Mouse (Mus musculus) B cell, adult 62 days (primary cell): ENCODE results near the gene Rps8. TPM values are rescaled to one million over a fixed set of nuclear protein-coding genes. Genes with fewer than 3 reads are reported as not detected.

Experiments
- total RNA-seq: library from RNA; stranded (reverse); gene quantifications from 4 replicates; pipeline ENCODE4 v1.2.4, GENCODE M21; 2023

Gene Rps8
- 2,066 to 2,288 TPM (median 2,119 TPM) in 4 replicates for total RNA-seq

DNA sequence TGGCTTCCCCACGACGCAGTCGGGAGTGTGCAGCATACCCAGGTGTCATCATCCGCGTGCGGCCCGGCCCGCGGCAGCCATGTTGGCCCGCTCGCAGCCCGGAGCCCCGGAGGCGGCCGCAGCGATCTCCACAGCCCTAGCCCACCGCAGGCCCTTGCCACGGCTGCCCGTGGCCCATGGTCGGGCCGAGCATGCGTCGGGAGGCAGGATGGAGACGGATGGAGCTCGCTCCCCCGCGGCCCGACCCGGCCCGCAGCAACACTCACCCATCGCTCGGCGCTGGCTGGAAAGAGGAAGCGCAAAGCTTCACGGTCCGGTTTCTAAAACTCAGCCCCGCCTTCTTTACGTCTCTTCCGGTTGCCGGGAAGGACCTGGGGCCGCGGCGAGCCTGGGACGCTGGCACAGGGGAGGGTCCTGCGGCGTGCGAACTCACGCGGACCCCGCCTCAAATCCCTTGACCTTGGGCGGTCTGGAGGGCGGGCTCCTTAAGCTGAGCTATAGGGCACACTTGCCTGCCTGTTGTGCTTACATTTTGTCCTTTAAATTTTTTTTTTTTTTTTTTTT is at the start of gene Rps8:
Gene Rps8, minus strand, starts transcription at position 452 of the 564 bp plus-strand sequence.

DNA sequence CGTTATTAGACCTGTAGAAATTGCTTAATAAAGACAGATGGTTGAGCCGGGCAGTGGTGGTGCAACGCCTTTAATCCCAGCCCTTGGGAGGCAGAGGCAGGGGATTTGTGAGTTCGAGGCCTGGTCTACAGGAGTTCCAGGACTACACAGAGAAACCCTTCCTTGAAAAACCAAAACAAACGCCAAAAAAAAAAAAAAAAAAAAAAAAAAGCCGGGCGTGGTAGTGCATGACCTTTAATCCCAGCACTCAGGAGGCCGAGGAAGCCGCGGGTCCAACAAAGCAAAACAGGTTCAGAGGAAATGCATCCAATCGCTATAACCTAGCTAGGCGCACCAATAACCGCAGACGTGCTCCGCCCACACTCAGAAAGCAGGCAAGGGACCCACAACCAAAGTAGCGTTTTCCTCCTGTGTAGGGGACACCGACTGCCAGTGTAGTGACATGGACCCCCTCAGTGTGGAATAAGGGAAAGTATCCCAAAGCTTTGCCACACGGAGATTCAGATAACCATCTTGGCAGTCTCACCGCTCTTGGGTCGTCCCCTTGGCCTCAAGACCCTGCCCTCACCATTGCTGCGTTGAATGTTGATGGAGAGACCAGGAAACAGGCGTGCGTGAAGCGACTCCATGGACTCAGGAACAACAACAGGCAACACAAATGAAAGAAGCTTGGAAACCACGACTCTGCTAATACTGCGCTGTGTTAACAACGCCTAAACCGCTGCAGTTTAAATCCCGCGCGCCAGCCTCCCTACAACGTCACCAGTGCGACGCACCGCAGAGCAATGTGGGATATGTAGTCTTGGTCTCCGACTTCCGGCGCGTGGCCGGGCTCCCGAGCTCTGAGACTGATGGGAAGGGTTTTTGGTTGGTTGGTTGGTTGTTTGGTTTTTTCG is 26.1 kb upstream of the Rps8 start, which contains the start of gene Kif2c:
Gene Kif2c, minus strand, starts transcription at position 777 of the 896 bp plus-strand sequence.

DNA sequence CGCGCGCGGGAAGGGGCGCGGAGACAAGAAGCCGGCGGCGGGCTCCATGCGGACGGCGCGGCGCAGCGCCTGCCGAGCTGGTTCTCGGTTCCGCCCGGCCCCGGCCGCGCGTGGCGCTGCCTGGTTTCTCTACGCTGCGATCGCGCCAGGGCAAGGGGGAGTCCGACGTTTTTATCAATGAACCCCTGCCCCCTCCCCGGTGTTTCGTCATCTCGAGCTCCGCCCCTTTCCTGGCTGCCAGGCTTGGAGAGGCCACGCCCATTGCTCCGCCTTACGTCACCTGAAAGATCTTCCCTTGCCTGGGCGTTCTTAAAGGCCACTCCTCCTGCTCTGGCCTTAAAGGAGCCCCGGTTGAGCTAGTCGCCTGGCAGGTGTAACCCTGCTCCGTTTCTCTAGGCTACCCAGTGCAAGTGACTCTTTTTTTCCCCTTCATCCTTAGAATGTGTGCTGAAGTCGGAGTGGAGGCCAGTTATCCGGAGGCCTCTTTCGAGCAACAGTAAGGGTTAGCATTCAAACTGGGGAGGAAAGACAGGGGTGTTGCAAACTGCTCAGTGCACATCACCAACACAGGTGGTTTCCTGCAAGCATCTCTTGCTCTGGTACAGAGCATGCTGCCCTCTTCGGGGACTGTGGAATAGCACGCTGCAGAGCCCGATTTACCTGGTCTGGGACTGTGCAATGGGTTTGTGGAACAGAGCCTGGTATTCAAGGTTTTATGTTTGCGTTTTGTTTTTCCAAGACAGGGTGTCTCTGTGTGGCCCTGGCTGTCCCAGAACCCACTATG is 22.0 kb downstream of the Rps8 start, which contains the start of gene Plk3:
Gene Plk3, minus strand, starts transcription at position 147 of the 784 bp plus-strand sequence.

DNA sequence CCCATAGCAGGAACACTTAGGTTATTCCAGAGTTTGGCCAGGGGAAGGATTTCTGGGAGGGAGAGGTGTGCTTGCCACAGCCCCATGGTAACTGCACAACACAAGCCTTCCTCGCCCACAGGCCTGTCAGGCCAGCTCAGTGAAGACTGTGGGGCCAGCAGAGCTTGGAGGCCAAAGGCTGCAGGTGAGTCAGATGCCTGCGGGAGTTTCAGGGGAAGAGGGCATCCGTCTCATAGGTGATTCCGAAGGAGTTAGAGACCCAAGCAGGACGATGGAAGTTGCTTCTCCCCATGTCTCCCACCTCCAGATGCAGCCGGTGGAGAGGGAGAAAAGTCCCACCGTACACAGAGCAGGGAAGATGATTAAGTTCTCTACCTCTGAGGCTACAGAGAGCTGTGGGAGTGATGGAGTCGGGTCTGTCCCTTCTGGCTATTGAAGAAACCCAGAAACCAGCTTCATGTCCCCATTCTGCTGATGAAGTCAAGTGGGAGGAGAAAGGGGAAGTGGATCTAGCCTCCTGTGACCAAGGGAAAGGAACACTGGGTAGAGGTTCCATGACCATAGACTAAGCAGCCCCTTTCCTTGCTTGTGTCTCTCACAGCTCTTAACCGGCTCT is 29.3 kb downstream of the Rps8 start, which contains the start of gene Tctex1d4:
Gene Tctex1d4, plus strand, starts transcription at position 120 of the 616 bp plus-strand sequence.

DNA sequence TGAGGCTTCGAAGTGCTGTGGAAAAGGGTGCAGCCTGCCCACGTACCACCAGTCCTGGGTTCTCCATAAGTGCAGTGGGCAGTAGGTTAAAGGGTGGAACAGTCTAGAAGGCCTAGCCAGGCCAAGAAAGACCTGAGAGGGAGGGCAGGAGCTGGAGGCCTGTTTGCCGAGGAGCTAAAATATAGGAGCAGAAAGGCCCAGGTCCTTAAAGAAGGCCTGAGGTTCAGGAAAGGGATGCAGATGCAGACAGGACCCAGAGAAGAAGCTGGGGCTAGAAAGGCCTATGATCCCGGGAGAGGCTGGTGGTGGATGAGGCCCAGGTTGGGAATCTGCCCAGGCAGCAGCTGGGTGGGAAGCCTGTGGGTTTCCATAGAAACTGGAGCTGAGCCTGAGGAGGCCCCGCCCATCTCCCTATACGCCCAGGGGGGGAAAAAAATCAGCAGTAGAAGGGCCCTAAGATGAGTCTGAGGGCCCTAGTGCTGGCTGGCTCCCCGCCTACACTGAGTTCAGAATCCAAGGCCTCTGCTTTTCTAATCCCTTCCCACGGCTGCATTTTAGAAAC is 30.6 kb downstream of the Rps8 start, which contains the start of gene Btbd19:
Gene Btbd19, minus strand, starts transcription at position 378 of the 562 bp plus-strand sequence.

Other genes with a start within 250 kb of the Rps8 start
- 37.9 to 51.1 TPM (median 44.8 TPM) in 4 replicates for gene Urod, start 161.8 kb downstream of the Rps8 start, total RNA-seq
- 40.2 to 52.2 TPM (median 48.5 TPM) in 4 replicates for gene Hectd3, start 160.9 kb downstream of the Rps8 start, total RNA-seq
- 27.5 to 33.1 TPM (median 31.5 TPM) in 4 replicates for gene Eif2b3, start 136.8 kb downstream of the Rps8 start, total RNA-seq
- 0.19 to 0.26 TPM in 2 of 4 replicates, not detected in the others for gene Ptch2, start 60.2 kb downstream of the Rps8 start, total RNA-seq
- 20.0 to 24.8 TPM (median 23.0 TPM) in 4 replicates for gene Btbd19, start 30.5 kb downstream of the Rps8 start, total RNA-seq
- 1.4 TPM in 1 of 4 replicates, not detected in the others for gene Tctex1d4, start 29.4 kb downstream of the Rps8 start, total RNA-seq
- 26.1 to 27.5 TPM (median 26.9 TPM) in 4 replicates for gene Plk3, start 22.3 kb downstream of the Rps8 start, total RNA-seq
- gene Kif2c, start 26.4 kb upstream of the Rps8 start, total RNA-seq = 0.58 to 0.81 TPM (median 0.78 TPM) in 3 of 4 replicates, not detected in the other
- 0.46 TPM in 1 of 4 replicates, not detected in the others for gene Tmem53, start 95.7 kb upstream of the Rps8 start, total RNA-seq
- not detected in 4 replicates for gene Armh1, start 95.9 kb upstream of the Rps8 start, total RNA-seq